Mouse (Mus musculus): ENCODE measurements around the gene Nol11.
A peak's percentile ranks its signal among the peaks of the same experiment; 100 is the strongest.

Gene Nol11

GRCm38 (mm10) chr11:107188565-107189552 is at the start of gene Nol11:
Gene Nol11 (minus strand): TSS chr11:107189381.
- peak; percentile 99 for DNase-seq

- DNase-seq, result no peak
Observed at GRCm38 (mm10) chr11:107238506-107238905, 49.3 kb upstream of the Nol11 start.

- DNase-seq, result no peak
Observed at GRCm38 (mm10) chr11:107237532-107237931, 48.4 kb upstream of the Nol11 start.

GRCm38 (mm10) chr11:107233252-107233890 is 44.2 kb upstream of the Nol11 start:
- DNase-seq, result no peak

- no peak for DNase-seq
Observed at GRCm38 (mm10) chr11:107230128-107230527, 40.9 kb upstream of the Nol11 start.

GRCm38 (mm10) chr11:107226431-107226830 is 37.2 kb upstream of the Nol11 start:
- DNase-seq, result no peak

GRCm38 (mm10) chr11:107226013-107226412 is 36.8 kb upstream of the Nol11 start:
- no peak for DNase-seq

GRCm38 (mm10) chr11:107225301-107225700 is 36.1 kb upstream of the Nol11 start:
- no peak for DNase-seq

- no peak for DNase-seq
Observed at GRCm38 (mm10) chr11:107223667-107224214, 34.6 kb upstream of the Nol11 start.

- DNase-seq, result no peak
Observed at GRCm38 (mm10) chr11:107223169-107223561, 34.0 kb upstream of the Nol11 start.

GRCm38 (mm10) chr11:107222531-107223168 is 33.5 kb upstream of the Nol11 start:
- no peak for DNase-seq

GRCm38 (mm10) chr11:107215111-107215510 is 25.9 kb upstream of the Nol11 start:
- no peak for DNase-seq

- peak in 1 of 2 experiments; percentile 10 for DNase-seq
Observed at GRCm38 (mm10) chr11:107213745-107214144, 24.6 kb upstream of the Nol11 start.

- DNase-seq, result no peak
Observed at GRCm38 (mm10) chr11:107209818-107210217, 20.6 kb upstream of the Nol11 start.

- DNase-seq, result no peak
Observed at GRCm38 (mm10) chr11:107201773-107202172, 12.6 kb upstream of the Nol11 start.

GRCm38 (mm10) chr11:107199281-107199680 is 10.1 kb upstream of the Nol11 start:
- no peak for DNase-seq

- no peak for DNase-seq
Observed at GRCm38 (mm10) chr11:107195334-107195733, 6.2 kb upstream of the Nol11 start.

- DNase-seq, result peak in 1 of 2 experiments; percentile 11
Observed at GRCm38 (mm10) chr11:107190376-107190775, 1.2 kb upstream of the Nol11 start.

GRCm38 (mm10) chr11:107183777-107184176 is 5.4 kb downstream of the Nol11 start:
- no peak for DNase-seq

- no peak for DNase-seq
Observed at GRCm38 (mm10) chr11:107161215-107161614, 28.0 kb downstream of the Nol11 start.

- no peak for DNase-seq
Observed at GRCm38 (mm10) chr11:107159034-107159433, 30.1 kb downstream of the Nol11 start.

GRCm38 (mm10) chr11:107156977-107157642 is 32.1 kb downstream of the Nol11 start:
- DNase-seq, result no peak
